Mouse (Mus musculus) midbrain, embryonic 12.5 days (tissue): ENCODE measurements at regions not wholly inside any gene's neighbourhood (a gene's known extent, or its start where the extent isn't known, plus 50 kb on each side); places are given as distances from the start of the nearest gene placed in this dataset.

Experiments used
- ATAC-seq: fragments of 200-750 bp; cut with Nextera tagmentation; 2 replicates; pipeline ENCODE4 v1.8.0; 2017; ENCODE audit warnings: low read depth, moderate TSS enrichment, moderate library complexity; ENCODE audit not compliant: low FRiP score
- H3K27ac ChIP-seq: fragments of 300-500 bp; sonication (generic); replicated peaks from 2 replicates; pipeline ENCODE4 v1.5.1; 2016; ENCODE audit warnings: mild to moderate bottlenecking
- H3K27me3 ChIP-seq: fragments of 300-500 bp; sonication (generic); 2 replicates; pipeline ENCODE4 v1.6.1; 2016; ENCODE audit warnings: mild to moderate bottlenecking
- H3K36me3 ChIP-seq: fragments of 300-500 bp; sonication (generic); 2 replicates; pipeline ENCODE4 v1.6.1; 2016
- H3K4me1 ChIP-seq: fragments of 300-500 bp; sonication (generic); 2 replicates; pipeline ENCODE4 v1.6.1; 2016
- H3K4me2 ChIP-seq: fragments of 300-500 bp; sonication (generic); replicated peaks from 2 replicates; pipeline ENCODE4 v1.6.1; 2016; ENCODE audit warnings: mild to moderate bottlenecking, moderate library complexity
- H3K4me3 ChIP-seq: fragments of 300-500 bp; sonication (generic); 2 replicates; pipeline ENCODE4 v1.5.1; 2016; ENCODE audit warnings: mild to moderate bottlenecking
- H3K9ac ChIP-seq: fragments of 300-500 bp; sonication (generic); replicated peaks from 2 replicates; pipeline ENCODE4 v1.6.1; 2016; ENCODE audit warnings: mild to moderate bottlenecking, moderate library complexity
- H3K9me3 ChIP-seq: fragments of 300-500 bp; sonication (generic); 2 replicates; pipeline ENCODE4 v1.6.1; 2016; ENCODE audit warnings: mild to moderate bottlenecking
- WGBS: fragments of 180-500 bp; shearing (Covaris S2); methylation state at CpG from one replicate; pipeline ENCODE4 v1.1.7; 2016; 5-methylcytosine and 5-hydroxymethylcytosine counted together

- WGBS = 32% methylated on average over 1 of the region's 1 CpGs
- no peaks in the 10 kb centered on the region for H3K4me1 ChIP-seq
- ATAC-seq = no peak
- H3K4me2 ChIP-seq = no peak overlapping the region
- H3K36me3 ChIP-seq = no peaks in the 10 kb centered on the region
- H3K9ac ChIP-seq = no peak overlapping the region
- H3K4me3 ChIP-seq = no peak overlapping the region
- H3K9me3 ChIP-seq = no peaks in the 10 kb centered on the region
- no peaks in the 10 kb centered on the region for H3K27me3 ChIP-seq
- no peak overlapping the region for H3K27ac ChIP-seq
Measured at GRCm38 (mm10) chrX:110061870-110062269, 752.2 kb upstream of the Pou3f4 start.

DNA sequence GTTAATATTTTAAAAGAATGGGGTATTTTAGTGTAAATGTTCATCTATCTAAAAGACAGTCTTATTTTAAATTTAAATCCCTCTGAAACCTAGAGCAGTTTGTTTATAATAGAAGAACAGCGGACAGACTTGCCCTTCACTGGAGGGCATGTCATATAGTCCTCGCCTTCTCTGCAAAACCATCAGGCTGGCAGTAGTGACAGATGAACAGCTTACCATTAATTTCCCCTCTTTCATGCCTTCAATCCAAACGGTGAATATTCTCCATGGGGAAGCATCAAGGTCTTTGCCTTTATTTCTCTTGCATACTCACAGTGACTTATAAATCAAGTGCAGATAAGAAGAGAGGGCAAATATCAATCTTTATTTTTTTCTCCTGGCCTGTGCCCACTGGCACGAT lies 737.7 kb upstream of the Pou3f4 start:
- Histone ChIP-seq H3K4me3 (no peak overlapping the region), H3K9me3 (no peaks in the 10 kb centered on the region), H3K36me3 (no peaks in the 10 kb centered on the region), H3K27me3 (no peaks in the 10 kb centered on the region), H3K9ac (no peak overlapping the region), H3K4me2 (no peak overlapping the region), H3K4me1 (no peaks in the 10 kb centered on the region), H3K27ac (peak overlapping the region; percentile 46; the same call in 1 of the 2 replicates)
- WGBS = 41% methylated on average over 4 of the region's 4 CpGs
- ATAC-seq = no peak

- Histone ChIP-seq H3K4me3 (no peak overlapping the region), H3K4me2 (no peak overlapping the region), H3K36me3 (no peaks in the 10 kb centered on the region), H3K27me3 (no peaks in the 10 kb centered on the region), H3K4me1 (no peaks in the 10 kb centered on the region), H3K9me3 (no peaks in the 10 kb centered on the region), H3K27ac (peak overlapping the region; percentile 30; the same call in 1 of the 2 replicates), H3K9ac (no peak overlapping the region)
- 53% methylated on average over 3 of the region's 3 CpGs for WGBS
- peak; percentile 84 for ATAC-seq
Measured at GRCm38 (mm10) chrX:110077761-110078531, 736.1 kb upstream of the Pou3f4 start.

- Histone ChIP-seq H3K9me3 (no peaks in the 10 kb centered on the region), H3K27me3 (no peaks in the 10 kb centered on the region), H3K4me2 (no peak overlapping the region), H3K36me3 (no peaks in the 10 kb centered on the region), H3K4me3 (no peak overlapping the region), H3K27ac (no peak overlapping the region), H3K9ac (no peak overlapping the region), H3K4me1 (no peaks in the 10 kb centered on the region)
- 100% methylated on average over 1 of the region's 1 CpGs for WGBS
- ATAC-seq = no peak
Measured at GRCm38 (mm10) chrX:110096976-110097375, 717.1 kb upstream of the Pou3f4 start.

GRCm38 (mm10) chrX:110109490-110109889 lies 704.6 kb upstream of the Pou3f4 start:
- H3K4me2 ChIP-seq = no peak overlapping the region
- no peak overlapping the region for H3K9ac ChIP-seq
- no peak overlapping the region for H3K4me3 ChIP-seq
- H3K27ac ChIP-seq = no peak overlapping the region
- no peaks in the 10 kb centered on the region for H3K36me3 ChIP-seq
- no peaks in the 10 kb centered on the region for H3K27me3 ChIP-seq
- H3K4me1 ChIP-seq = no peaks in the 10 kb centered on the region
- ATAC-seq = no peak
- no peaks in the 10 kb centered on the region for H3K9me3 ChIP-seq

DNA sequence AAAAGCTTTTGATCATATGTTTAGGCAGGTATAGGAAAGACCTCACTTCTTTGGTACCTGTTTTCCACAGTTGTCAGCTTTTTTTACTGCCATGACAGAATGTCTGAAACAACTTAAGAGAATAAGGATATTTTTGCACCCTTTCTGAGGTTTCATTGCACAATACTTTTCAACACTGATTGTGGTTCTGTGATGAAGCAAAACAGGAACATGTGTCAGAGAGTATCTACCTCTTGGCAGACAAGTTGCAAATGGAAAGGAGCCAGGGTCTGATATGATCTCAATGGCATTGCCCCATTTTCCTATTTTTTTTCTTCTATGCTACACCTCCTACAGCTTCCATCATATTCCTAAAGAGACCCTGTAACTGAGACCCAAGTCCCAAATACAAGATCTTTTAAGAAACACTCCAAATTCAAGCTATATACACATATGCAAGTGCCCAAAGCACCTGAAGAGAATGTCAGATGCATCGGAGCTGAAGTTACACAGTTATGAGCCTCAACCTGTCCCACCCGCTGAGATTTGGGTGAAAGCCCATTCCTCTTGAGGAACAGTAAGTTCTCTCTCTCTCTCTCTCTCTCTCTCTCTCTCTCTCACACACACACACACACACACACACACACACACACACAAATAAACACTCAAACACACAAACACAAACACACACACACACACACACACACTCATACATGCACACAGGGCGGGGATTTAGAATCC lies 696.4 kb upstream of the Pou3f4 start:
- 97% methylated on average over 3 of the region's 3 CpGs for WGBS
- ATAC-seq = no peak
- no peaks in the 10 kb centered on the region for H3K4me1 ChIP-seq
- H3K27ac ChIP-seq = no peak overlapping the region
- no peaks in the 10 kb centered on the region for H3K27me3 ChIP-seq
- H3K4me2 ChIP-seq = no peak overlapping the region
- H3K9ac ChIP-seq = no peak overlapping the region
- H3K36me3 ChIP-seq = no peaks in the 10 kb centered on the region
- H3K9me3 ChIP-seq = no peaks in the 10 kb centered on the region
- no peak overlapping the region for H3K4me3 ChIP-seq

- no peaks in the 10 kb centered on the region for H3K4me1 ChIP-seq
- no peak overlapping the region for H3K4me3 ChIP-seq
- no peaks in the 10 kb centered on the region for H3K36me3 ChIP-seq
- no peaks in the 10 kb centered on the region for H3K9me3 ChIP-seq
- no peak overlapping the region for H3K27ac ChIP-seq
- H3K27me3 ChIP-seq = no peaks in the 10 kb centered on the region
- ATAC-seq = no peak
- H3K4me2 ChIP-seq = no peak overlapping the region
- WGBS = 84% methylated on average over 1 of the region's 1 CpGs
- H3K9ac ChIP-seq = no peak overlapping the region
Measured at GRCm38 (mm10) chrX:110120720-110121119, 693.4 kb upstream of the Pou3f4 start.
